Mouse (Mus musculus) liver, postnatal 0 days (tissue): ENCODE data around the gene Odf2.

Experiments
- CTCF ChIP-seq: sonication (generic); IDR thresholded peaks from 2 replicates; pipeline ENCODE4 v1.5.1; 2016; ENCODE audit warnings: antibody characterized with exemption, low read depth
- EP300 ChIP-seq: IDR thresholded peaks from 2 replicates; pipeline ENCODE4 v1.6.1; 2016; ENCODE audit warnings: antibody characterized with exemption, low read depth, mild to moderate bottlenecking

GRCm38 (mm10) chr2:29865125-29865524 is 23.9 kb upstream of the Odf2 start:
- TF ChIP-seq CTCF (no peak), EP300 (no peak)
